Mouse (Mus musculus) ES-E14 (cell line): Measurements from ENCODE around the gene Gm11213.

Experiments
- CHD2 ChIP-seq: IDR thresholded peaks from 2 replicates; pipeline ENCODE4 v1.6.1; 2014; ENCODE audit warnings: mild to moderate bottlenecking, low read depth, low read length, inconsistent platforms
- MAFK ChIP-seq: IDR thresholded peaks from 2 replicates; pipeline ENCODE4 v1.6.1; 2014; ENCODE audit warnings: mild to moderate bottlenecking, low read depth, low read length, inconsistent platforms; ENCODE audit not compliant: insufficient read depth
- ZC3H11A ChIP-seq: IDR thresholded peaks from 2 replicates; pipeline ENCODE4 v1.6.1; 2012; ENCODE audit warnings: low read depth, mild to moderate bottlenecking, inconsistent platforms, low read length, borderline replicate concordance

GRCm38 (mm10) chr4:63548491-63548890 is 56.6 kb downstream of the Gm11213 start:
- TF ChIP-seq ZC3H11A (no peak), CHD2 (no peak), MAFK (no peak)
